Mouse (Mus musculus): Measurements from ENCODE around the gene Adcy6. TPM values are rescaled to one million over a fixed set of nuclear protein-coding genes. Genes with fewer than 3 reads are reported as not detected.
A peak's percentile ranks its signal among the peaks of the same experiment; 100 is the strongest.
"Not testable (repeated sequence)": the region's sequence is repeated elsewhere in the genome, so short reads cannot be mapped to it uniquely, and the experiment has no call there.

The Adcy6 gene
- polyA plus RNA-seq, 1 experiment: 52.6 TPM

- TF ChIP-seq MAX (IDR thresholded peaks at IDR 0.05): no peak
- TF ChIP-seq USF1 (IDR thresholded peaks at IDR 0.05; ENCODE audit: low read depth): no peak
- no peak for TF ChIP-seq CEBPB (IDR thresholded peaks at IDR 0.05; ENCODE audit: low read depth)
- no peak for TF ChIP-seq MYOD1 (IDR thresholded peaks at IDR 0.05; ENCODE audit: control insufficient read depth, insufficient read length, low read depth)
- no peak for TF ChIP-seq FOSL1 (IDR thresholded peaks at IDR 0.05; ENCODE audit: insufficient read depth, low read length, poor library complexity, severe bottlenecking)
- TF ChIP-seq CTCF (IDR thresholded peaks at IDR 0.05; ENCODE audit: control insufficient read depth, insufficient read depth, insufficient read length): no peak
- TF ChIP-seq MYOG (IDR thresholded peaks at IDR 0.05; ENCODE audit: control insufficient read depth, extremely low read depth, insufficient read length): no peak
- H3K4me3 ChIP-seq (ENCODE audit: insufficient read depth, poor library complexity, severe bottlenecking): no peak overlapping the region
Observed at GRCm38 (mm10) chr15:98587751-98588150, 22.1 kb downstream of the Adcy6 start.

DNA sequence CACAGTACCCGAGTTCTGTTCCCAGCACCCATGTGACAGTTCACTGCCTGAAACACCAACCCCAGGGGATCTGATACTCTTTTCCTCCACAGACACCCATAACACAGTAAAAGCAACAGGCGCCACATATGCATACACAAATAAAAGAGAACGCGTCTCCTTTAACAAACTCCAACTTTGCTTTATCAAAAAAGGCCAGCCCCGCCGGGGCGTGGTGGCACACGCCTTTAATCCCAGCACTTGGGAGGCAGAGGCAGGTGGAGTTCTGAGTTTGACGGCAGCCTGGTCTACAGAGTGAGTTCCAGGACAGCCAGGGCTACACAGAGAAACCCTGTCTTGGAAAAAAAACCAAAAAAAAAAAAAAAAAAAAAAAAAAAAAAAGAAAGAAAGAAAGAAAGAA, 23.7 kb downstream of the Adcy6 start:
- H3K27me3 ChIP-seq (ENCODE audit: control insufficient read depth, insufficient read depth, insufficient read length); H3ac ChIP-seq (ENCODE audit: control insufficient read depth, insufficient read length, low read depth); H3K4me3 ChIP-seq (ENCODE audit: insufficient read depth, poor library complexity, severe bottlenecking); H3K79me3 ChIP-seq (ENCODE audit: low read depth); H3K79me2 ChIP-seq (ENCODE audit: control insufficient read depth, insufficient read depth): not testable (repeated sequence)
- peaks cover 15% of the 10 kb centered on the region for H3K36me3 ChIP-seq (ENCODE audit: control insufficient read depth, insufficient read depth)

More at GRCm38 (mm10) chr15:98587751-98588150, 22.1 kb downstream of the Adcy6 start:
- Histone ChIP-seq H3K79me3 (ENCODE audit: low read depth) (no peaks in the 10 kb centered on the region), H3K79me2 (ENCODE audit: control insufficient read depth, insufficient read depth) (no peaks in the 10 kb centered on the region), H3ac (ENCODE audit: control insufficient read depth, insufficient read length, low read depth) (no peak overlapping the region), H3K27me3 (ENCODE audit: control insufficient read depth, insufficient read depth, insufficient read length) (no peaks in the 10 kb centered on the region), H3K36me3 (ENCODE audit: control insufficient read depth, insufficient read depth) (peaks cover 31% of the 10 kb centered on the region)

DNA sequence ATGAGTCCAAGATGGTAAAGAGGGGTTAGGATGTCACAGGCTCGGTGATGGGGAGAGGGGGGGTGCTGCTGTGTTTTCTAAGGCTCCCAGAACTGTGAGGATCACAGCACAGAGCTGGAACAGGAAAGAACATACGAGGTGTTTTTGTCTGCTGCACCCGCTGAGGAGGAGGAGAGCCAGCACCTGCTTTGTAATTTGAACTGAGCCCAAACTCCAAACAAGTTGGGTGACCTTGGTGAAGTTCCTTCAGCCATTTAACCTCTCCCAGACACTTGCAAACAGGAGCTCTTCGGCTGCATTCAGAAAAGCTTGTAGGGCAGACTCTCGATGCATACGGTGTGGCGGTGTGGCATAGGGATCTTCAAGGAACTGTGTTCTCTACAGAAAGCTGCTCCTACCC, 24.5 kb downstream of the Adcy6 start:
- TF ChIP-seq MYOD1 (IDR thresholded peaks at IDR 0.05; ENCODE audit: control insufficient read depth, insufficient read length, low read depth) (no peak), MYOG (IDR thresholded peaks at IDR 0.05; ENCODE audit: control insufficient read depth, extremely low read depth, insufficient read length) (no peak), CEBPB (IDR thresholded peaks at IDR 0.05; ENCODE audit: low read depth) (no peak), CTCF (IDR thresholded peaks at IDR 0.05; ENCODE audit: control insufficient read depth, insufficient read depth, insufficient read length) (no peak), FOSL1 (IDR thresholded peaks at IDR 0.05; ENCODE audit: insufficient read depth, low read length, poor library complexity, severe bottlenecking) (no peak), MAX (IDR thresholded peaks at IDR 0.05) (no peak), USF1 (IDR thresholded peaks at IDR 0.05; ENCODE audit: low read depth) (no peak)
- no peak overlapping the region for H3ac ChIP-seq (ENCODE audit: control insufficient read depth, insufficient read length, low read depth)
- H3K4me3 ChIP-seq (ENCODE audit: insufficient read depth, poor library complexity, severe bottlenecking): no peak overlapping the region
- no peaks in the 10 kb centered on the region for H3K79me2 ChIP-seq (ENCODE audit: control insufficient read depth, insufficient read depth)
- no peaks in the 10 kb centered on the region for H3K27me3 ChIP-seq (ENCODE audit: control insufficient read depth, insufficient read depth, insufficient read length)
- no peaks in the 10 kb centered on the region for H3K79me3 ChIP-seq (ENCODE audit: low read depth)
- H3K36me3 ChIP-seq (ENCODE audit: control insufficient read depth, insufficient read depth): peaks cover 8% of the 10 kb centered on the region

- no peaks in the 10 kb centered on the region for H3K79me3 ChIP-seq (ENCODE audit: low read depth)
- TF ChIP-seq CEBPB (IDR thresholded peaks at IDR 0.05; ENCODE audit: low read depth): no peak
- no peak for TF ChIP-seq MYOG (IDR thresholded peaks at IDR 0.05; ENCODE audit: control insufficient read depth, extremely low read depth, insufficient read length)
- no peak for TF ChIP-seq MAX (IDR thresholded peaks at IDR 0.05)
- no peak for TF ChIP-seq FOSL1 (IDR thresholded peaks at IDR 0.05; ENCODE audit: insufficient read depth, low read length, poor library complexity, severe bottlenecking)
- TF ChIP-seq USF1 (IDR thresholded peaks at IDR 0.05; ENCODE audit: low read depth): no peak
- H3K79me2 ChIP-seq (ENCODE audit: control insufficient read depth, insufficient read depth): no peaks in the 10 kb centered on the region
- no peak overlapping the region for H3ac ChIP-seq (ENCODE audit: control insufficient read depth, insufficient read length, low read depth)
- H3K36me3 ChIP-seq (ENCODE audit: control insufficient read depth, insufficient read depth): no peaks in the 10 kb centered on the region
- H3K27me3 ChIP-seq (ENCODE audit: control insufficient read depth, insufficient read depth, insufficient read length): no peaks in the 10 kb centered on the region
- H3K4me3 ChIP-seq (ENCODE audit: insufficient read depth, poor library complexity, severe bottlenecking): no peak overlapping the region
Observed at GRCm38 (mm10) chr15:98582996-98583395, 26.9 kb downstream of the Adcy6 start.

DNA sequence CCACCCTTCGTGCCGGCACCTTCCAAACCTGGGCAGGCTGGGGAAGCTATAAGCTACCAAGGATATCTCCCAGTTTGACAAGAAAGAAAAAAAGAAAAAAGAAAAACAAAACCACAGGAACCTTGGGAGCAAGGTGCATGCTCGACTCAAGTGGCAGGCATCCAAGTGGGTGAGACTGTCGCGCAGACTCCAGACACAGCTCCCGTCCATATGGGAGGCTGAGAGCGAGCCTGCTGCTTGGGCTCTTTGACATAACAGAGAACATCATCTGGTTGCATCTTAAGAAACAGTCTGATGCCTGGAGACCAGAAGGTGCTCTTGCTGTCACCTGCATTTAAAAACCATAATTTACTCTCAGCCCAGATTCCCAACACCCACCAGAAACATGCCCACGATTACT, 27.5 kb downstream of the Adcy6 start:
- no peaks in the 10 kb centered on the region for H3K27me3 ChIP-seq (ENCODE audit: control insufficient read depth, insufficient read depth, insufficient read length)
- no peaks in the 10 kb centered on the region for H3K79me3 ChIP-seq (ENCODE audit: low read depth)
- H3ac ChIP-seq (ENCODE audit: control insufficient read depth, insufficient read length, low read depth): no peak overlapping the region
- no peaks in the 10 kb centered on the region for H3K36me3 ChIP-seq (ENCODE audit: control insufficient read depth, insufficient read depth)
- H3K79me2 ChIP-seq (ENCODE audit: control insufficient read depth, insufficient read depth): no peaks in the 10 kb centered on the region
- TF ChIP-seq MYOD1 (IDR thresholded peaks at IDR 0.05; ENCODE audit: control insufficient read depth, insufficient read length, low read depth) (no peak), MAX (IDR thresholded peaks at IDR 0.05) (no peak), CTCF (IDR thresholded peaks at IDR 0.05; ENCODE audit: control insufficient read depth, insufficient read depth, insufficient read length) (no peak), FOSL1 (IDR thresholded peaks at IDR 0.05; ENCODE audit: insufficient read depth, low read length, poor library complexity, severe bottlenecking) (no peak), CEBPB (IDR thresholded peaks at IDR 0.05; ENCODE audit: low read depth) (no peak), MYOG (IDR thresholded peaks at IDR 0.05; ENCODE audit: control insufficient read depth, extremely low read depth, insufficient read length) (no peak), USF1 (IDR thresholded peaks at IDR 0.05; ENCODE audit: low read depth) (no peak)
- H3K4me3 ChIP-seq (ENCODE audit: insufficient read depth, poor library complexity, severe bottlenecking): no peak overlapping the region

DNA sequence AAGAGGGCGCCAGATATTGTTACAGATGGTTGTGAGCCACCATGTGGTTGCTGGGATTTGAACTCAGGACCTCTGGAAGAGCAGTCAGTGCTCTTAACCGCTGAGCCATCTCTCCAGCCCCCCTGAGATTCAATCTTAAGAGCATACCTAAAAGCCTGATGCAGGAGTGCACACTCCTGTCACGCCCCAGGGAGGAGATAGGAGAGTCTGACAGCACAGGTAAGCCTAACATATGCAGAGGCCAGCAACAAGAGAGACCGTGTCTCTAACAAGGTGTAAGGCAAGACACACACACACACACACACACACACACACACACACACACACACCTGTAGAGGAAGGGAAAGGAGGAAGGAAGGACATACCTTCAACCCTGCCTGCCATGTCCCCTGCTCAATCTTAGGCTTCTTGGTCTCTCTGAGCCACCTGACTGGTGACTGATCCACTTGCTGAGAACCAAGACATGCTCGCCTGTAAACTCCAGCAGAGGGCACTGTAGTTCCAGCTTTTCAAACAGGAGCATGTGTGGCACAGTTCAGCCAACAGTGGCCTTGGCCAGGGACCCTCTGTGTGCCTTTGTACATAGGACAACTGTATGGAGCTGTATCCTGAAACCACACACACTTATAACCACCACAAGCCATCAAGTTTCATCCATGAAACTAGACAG, 29.9 kb downstream of the Adcy6 start:
- no peak overlapping the region for H3ac ChIP-seq (ENCODE audit: control insufficient read depth, insufficient read length, low read depth)
- H3K79me3 ChIP-seq (ENCODE audit: low read depth): no peaks in the 10 kb centered on the region
- peak; percentile 75 for TF ChIP-seq MAX (IDR thresholded peaks at IDR 0.05)
- TF ChIP-seq MYOG (IDR thresholded peaks at IDR 0.05; ENCODE audit: control insufficient read depth, extremely low read depth, insufficient read length): no peak
- TF ChIP-seq CEBPB (IDR thresholded peaks at IDR 0.05; ENCODE audit: low read depth): no peak
- TF ChIP-seq FOSL1 (IDR thresholded peaks at IDR 0.05; ENCODE audit: insufficient read depth, low read length, poor library complexity, severe bottlenecking): no peak
- TF ChIP-seq CTCF (IDR thresholded peaks at IDR 0.05; ENCODE audit: control insufficient read depth, insufficient read depth, insufficient read length): peak; percentile 81
- TF ChIP-seq MYOD1 (IDR thresholded peaks at IDR 0.05; ENCODE audit: control insufficient read depth, insufficient read length, low read depth): no peak
- TF ChIP-seq USF1 (IDR thresholded peaks at IDR 0.05; ENCODE audit: low read depth): no peak
- H3K79me2 ChIP-seq (ENCODE audit: control insufficient read depth, insufficient read depth): no peaks in the 10 kb centered on the region
- H3K4me3 ChIP-seq (ENCODE audit: insufficient read depth, poor library complexity, severe bottlenecking): no peak overlapping the region
- no peaks in the 10 kb centered on the region for H3K36me3 ChIP-seq (ENCODE audit: control insufficient read depth, insufficient read depth)
- no peaks in the 10 kb centered on the region for H3K27me3 ChIP-seq (ENCODE audit: control insufficient read depth, insufficient read depth, insufficient read length)

All from C2C12 (cell line).